Mouse (Mus musculus) CH12.LX (cell line): ENCODE measurements around the gene Rps6ka1. TPM values are rescaled to one million over a fixed set of nuclear protein-coding genes. Genes with fewer than 3 reads are reported as not detected.

ENCODE experiments used
- DNase-seq: peaks from one replicate; pipeline ENCODE4 v3.0.0-alpha.2; 2013; ENCODE audit errors: extremely low read depth
- H3K27ac ChIP-seq: 2 replicates; pipeline ENCODE4 v1.5.1; 2012; ENCODE audit warnings: low read depth, mild to moderate bottlenecking, control low read depth, moderate library complexity; ENCODE audit not compliant: insufficient read depth
- H3K27me3 ChIP-seq: replicated peaks from 2 replicates; pipeline ENCODE3; 2012; ENCODE audit warnings: inconsistent platforms
- H3K36me3 ChIP-seq, 2 experiments: replicated peaks in 1 of 2; 2 replicates each; pipeline versions ENCODE3 to v1.6.1; 2012; ENCODE audit warnings: inconsistent platforms in 1 of 2, low read length in 1 of 2, mild to moderate bottlenecking in 1 of 2, mixed read lengths in 1 of 2, moderate library complexity in 1 of 2; ENCODE audit not compliant: control insufficient read depth in 1 of 2, insufficient read depth in 1 of 2
- H3K4me1 ChIP-seq, 2 experiments: 2 replicates each; pipeline ENCODE4 v1.6.1; 2012; ENCODE audit warnings: inconsistent platforms in 1 of 2, moderate library complexity in 1 of 2; ENCODE audit not compliant: insufficient read depth in 2 of 2, control insufficient read depth in 1 of 2
- H3K4me2 ChIP-seq: 2 replicates; pipeline ENCODE4 v1.6.1; 2012; ENCODE audit warnings: low read depth, mild to moderate bottlenecking, control low read depth; ENCODE audit not compliant: poor library complexity, insufficient read depth, severe bottlenecking
- H3K4me3 ChIP-seq, 3 experiments: fragments of 150-350 bp in 1 of 3; sonication (generic) in 1 of 3; replicated peaks in 1 of 3; 2 replicates each; pipeline versions ENCODE3 to v1.5.1; 2011 to 2012; ENCODE audit warnings: low read depth in 2 of 3, low read length in 2 of 3, mild to moderate bottlenecking in 2 of 3, moderate library complexity in 2 of 3, control low read depth in 1 of 3, improper control_type of control experiment in 1 of 3, inconsistent platforms in 1 of 3, mixed read lengths in 1 of 3; ENCODE audit not compliant: poor library complexity in 1 of 3
- H3K79me2 ChIP-seq: replicated peaks from 2 replicates; pipeline ENCODE4 v1.6.1; 2012; ENCODE audit warnings: mild to moderate bottlenecking, moderate library complexity; ENCODE audit not compliant: control insufficient read depth, poor library complexity, insufficient read depth, severe bottlenecking; ENCODE audit errors: extremely low read depth
- H3K9ac ChIP-seq: 2 replicates; pipeline ENCODE4 v1.6.1; 2012; ENCODE audit warnings: low read depth, mild to moderate bottlenecking, control low read depth, moderate library complexity; ENCODE audit not compliant: insufficient read depth
- H3K9me3 ChIP-seq: replicated peaks from 2 replicates; pipeline ENCODE3; 2012; ENCODE audit warnings: low read length, inconsistent platforms, mixed read lengths
- BHLHE40 ChIP-seq: IDR thresholded peaks from 2 replicates; pipeline ENCODE4 v1.6.1; 2011; ENCODE audit warnings: mild to moderate bottlenecking, low read depth, low read length, improper control_type of control experiment
- CHD2 ChIP-seq: IDR thresholded peaks from 2 replicates; pipeline ENCODE4 v1.6.1; 2011; ENCODE audit warnings: low read length, improper control_type of control experiment
- CTCF ChIP-seq, 2 experiments: IDR thresholded peaks in 1 of 2; conservative IDR thresholded peaks in 1 of 2; 2 replicates each; pipeline ENCODE4 v1.5.1; 2011 to 2012; ENCODE audit warnings: low read depth in 2 of 2, low read length in 2 of 2, improper control_type of control experiment in 1 of 2, inconsistent platforms in 1 of 2, mild to moderate bottlenecking in 1 of 2, moderate library complexity in 1 of 2
- HCFC1 ChIP-seq: IDR thresholded peaks from 2 replicates; pipeline ENCODE4 v1.6.1; 2012; ENCODE audit warnings: low read depth, mild to moderate bottlenecking, inconsistent platforms, low read length, improper control_type of control experiment
- IRF4 ChIP-seq: IDR thresholded peaks from 2 replicates; pipeline ENCODE4 v1.6.1; 2014; ENCODE audit warnings: low read depth, mild to moderate bottlenecking, inconsistent platforms, low read length, improper control_type of control experiment
- JUND ChIP-seq: conservative IDR thresholded peaks from 2 replicates; pipeline ENCODE4 v1.6.1; 2011; ENCODE audit warnings: low read depth, low read length, improper control_type of control experiment
- MAFK ChIP-seq: IDR thresholded peaks from 2 replicates; pipeline ENCODE4 v1.6.1; 2011; ENCODE audit warnings: low read length, improper control_type of control experiment; ENCODE audit not compliant: insufficient replicate concordance
- MAX ChIP-seq: IDR thresholded peaks from 2 replicates; pipeline ENCODE4 v1.6.1; 2011; ENCODE audit warnings: low read length, improper control_type of control experiment
- MAZ ChIP-seq: IDR thresholded peaks from 2 replicates; pipeline ENCODE4 v1.6.1; 2012; ENCODE audit warnings: low read depth, mild to moderate bottlenecking, inconsistent platforms, low read length, improper control_type of control experiment, moderate library complexity
- MXI1 ChIP-seq: IDR thresholded peaks from 2 replicates; pipeline ENCODE4 v1.6.1; 2011; ENCODE audit warnings: mild to moderate bottlenecking, low read depth, low read length, improper control_type of control experiment
- MYC ChIP-seq: IDR thresholded peaks from 2 replicates; pipeline ENCODE4 v1.6.1; 2011; ENCODE audit warnings: low read depth, mild to moderate bottlenecking, improper control_type of control experiment, low read length
- NELFE ChIP-seq: IDR thresholded peaks from 2 replicates; pipeline ENCODE4 v1.6.1; 2011; ENCODE audit warnings: low read depth, low read length, improper control_type of control experiment
- POLR2A ChIP-seq: IDR thresholded peaks from 2 replicates; pipeline ENCODE4 v1.6.1; 2011; ENCODE audit warnings: low read depth, mild to moderate bottlenecking, improper control_type of control experiment, low read length
- RAD21 ChIP-seq: IDR thresholded peaks from 2 replicates; pipeline ENCODE4 v1.6.1; 2011; ENCODE audit warnings: low read depth, mild to moderate bottlenecking, low read length, improper control_type of control experiment, moderate library complexity
- RCOR1 ChIP-seq: conservative IDR thresholded peaks from 2 replicates; pipeline ENCODE4 v1.6.1; 2012; ENCODE audit warnings: low read depth, mild to moderate bottlenecking, inconsistent platforms, low read length, improper control_type of control experiment
- SIN3A ChIP-seq: IDR thresholded peaks from 2 replicates; pipeline ENCODE4 v1.6.1; 2012; ENCODE audit warnings: low read length, improper control_type of control experiment, inconsistent platforms
- SMC3 ChIP-seq: IDR thresholded peaks from 2 replicates; pipeline ENCODE4 v1.6.1; 2011; ENCODE audit warnings: low read depth, low read length, improper control_type of control experiment
- TCF12 ChIP-seq: IDR thresholded peaks from 2 replicates; pipeline ENCODE4 v1.6.1; 2014; ENCODE audit warnings: low read depth, mild to moderate bottlenecking, inconsistent platforms, low read length, improper control_type of control experiment
- USF2 ChIP-seq: conservative IDR thresholded peaks from 2 replicates; pipeline ENCODE4 v1.6.1; 2011; ENCODE audit warnings: low read depth, low read length, improper control_type of control experiment
- ZC3H11A ChIP-seq: IDR thresholded peaks from 2 replicates; pipeline ENCODE4 v1.6.1; 2012; ENCODE audit warnings: low read depth, mild to moderate bottlenecking, inconsistent platforms, low read length, improper control_type of control experiment
- ZKSCAN1 ChIP-seq: IDR thresholded peaks from 2 replicates; pipeline ENCODE4 v1.6.1; 2012; ENCODE audit warnings: low read depth, inconsistent platforms, low read length, improper control_type of control experiment, borderline replicate concordance
- dilution Hi-C: fragments of 300-500 bp; cut with MboI; formaldehyde crosslinking; loops from 2 replicates; pipeline ENCODE4 v1.14.3; 2020; ENCODE audit warnings: low sequenced_read_pairs; ENCODE audit not compliant: extremely low pct_unique_long_range_greater_than_20kb, extremely low pct_ligation_motif_present
- in situ Hi-C: fragments of 300-500 bp; cut with MboI; formaldehyde crosslinking; loops from 3 replicates; pipeline ENCODE4 v1.14.3; 2019; ENCODE audit warnings: low sequenced_read_pairs, low pct_ligation_motif_present, low pct_unique_long_range_greater_than_20kb, mixed read lengths
- polyA plus RNA-seq: library from polyadenylated mRNA; unstranded; fragments of >175 nt; gene quantifications from 2 replicates; pipeline ENCODE4 v1.2.1, GENCODE M21; 2012; ENCODE audit warnings: low read depth; ENCODE audit not compliant: insufficient read length
- total RNA-seq, 2 experiments: library from RNA; depleted of rRNA; stranded (reverse); fragments of 300-350 nt in 1 of 2; fragments of >200 nt in 1 of 2; gene quantifications; 2 replicates each; pipeline ENCODE4 v1.2.3; 2012 to 2014

Rps6ka1 gene
- total and polyA plus RNA-seq, 3 experiments = 72.5 to 130 (median 123) TPM

GRCm38 (mm10) chr4:133841035-133841434 is 46.6 kb downstream of the Rps6ka1 start (continued):
- TF ChIP-seq ZKSCAN1 (no peak), POLR2A (0 out of 2 replicates have a peak, but pooled peaks have one; percentile 39), CHD2 (peak; percentile 92), MAX (peak; percentile 50; the same call in 1 of the 2 replicates), USF2 (no peak), SIN3A (peak; percentile 75), IRF4 (peak; percentile 99), ZC3H11A (no peak), SMC3 (0 out of 2 replicates have a peak, but pooled peaks have one; percentile 7), TCF12 (peak; percentile 99), JUND (peak; percentile 90), RCOR1 (peak; percentile 97), HCFC1 (0 out of 2 replicates have a peak, but pooled peaks have one; percentile 25), BHLHE40 (peak; percentile 90), MAZ (peak; percentile 100), NELFE (0 out of 2 replicates have a peak, but pooled peaks have one; percentile 46), MYC (peak; percentile 72), MXI1 (no peak; the same call in 1 of the 2 replicates), CTCF (conservative IDR thresholded peaks at IDR 0.05 in 1 of 2, IDR thresholded peaks at IDR 0.05 in 1 of 2; ENCODE audit: low read depth in 2 of 2, low read length in 2 of 2) (no peak), MAFK (peak; percentile 87)

- Histone ChIP-seq H3K4me1 (peaks cover 24 to 40% of the 10 kb centered on the region in 2 experiments), H3K27me3 (no peaks in the 10 kb centered on the region), H3K4me3 (no peak overlapping the region), H3K79me2 (no peaks in the 10 kb centered on the region), H3K27ac (peak overlapping the region; percentile 68), H3K9ac (no peak overlapping the region), H3K9me3 (no peaks in the 10 kb centered on the region), H3K4me2 (peak overlapping the region; percentile 11; the same call in 1 of the 2 replicates), H3K36me3 (no peaks in the 10 kb centered on the region)
- dilution Hi-C loops (no loop called here), in situ Hi-C loops (no loop called here)
- TF ChIP-seq ZC3H11A = no peak
- peak; percentile 42 for TF ChIP-seq RAD21
- peak; percentile 13 to 57; a peak in 2 of 4 replicates for TF ChIP-seq CTCF (conservative IDR thresholded peaks at IDR 0.05 in 1 of 2, IDR thresholded peaks at IDR 0.05 in 1 of 2; ENCODE audit: low read depth in 2 of 2, low read length in 2 of 2)
- no peak for DNase-seq
Observed at GRCm38 (mm10) chr4:133840501-133840900, 47.1 kb downstream of the Rps6ka1 start.
